Mouse (Mus musculus) spleen, postnatal 4 days (tissue): ENCODE measurements around the gene Rtn4rl1.
A peak's percentile ranks its signal among the peaks of the same experiment; 100 is the strongest.
"Not testable (repeated sequence)": the region's sequence is repeated elsewhere in the genome, so short reads cannot be mapped to it uniquely, and the experiment has no call there.

Experiments
- DNase-seq, 2 experiments: peaks; one replicate each; pipeline ENCODE4 v3.0.0; 2022; ENCODE audit warnings: low spot score in 2 of 2

Gene Rtn4rl1

GRCm38 (mm10) chr11:75165441-75166192 is 28.0 kb upstream of the Rtn4rl1 start:
- DNase-seq: peak; percentile 79 to 93

GRCm38 (mm10) chr11:75166193-75166842 is 27.3 kb upstream of the Rtn4rl1 start:
- no peak for DNase-seq

- DNase-seq: peak; percentile 39 to 77
These were observed 26.5 kb upstream of the Rtn4rl1 start for GRCm38 (mm10) chr11:75166861-75167642.

GRCm38 (mm10) chr11:75167643-75168589 is 25.7 kb upstream of the Rtn4rl1 start:
- DNase-seq: no peak

- peak; percentile 84 to 93 for DNase-seq
These were observed 24.8 kb upstream of the Rtn4rl1 start for GRCm38 (mm10) chr11:75168590-75169361.

- no peak for DNase-seq
These were observed 24.0 kb upstream of the Rtn4rl1 start, which contains the start of gene Hic1 for GRCm38 (mm10) chr11:75169405-75170080. Gene Hic1 (minus strand): TSS chr11:75169519.

GRCm38 (mm10) chr11:75170136-75170751 is 23.3 kb upstream of the Rtn4rl1 start:
- DNase-seq: peak; percentile 85 to 94

GRCm38 (mm10) chr11:75171186-75171865 is 22.3 kb upstream of the Rtn4rl1 start:
- peak in 1 of 2 experiments; percentile 57 for DNase-seq

GRCm38 (mm10) chr11:75172151-75173094 is 21.2 kb upstream of the Rtn4rl1 start:
- peak in 1 of 2 experiments; percentile 64 for DNase-seq

GRCm38 (mm10) chr11:75173095-75173798 is 20.3 kb upstream of the Rtn4rl1 start:
- DNase-seq: peak; percentile 80 to 90

GRCm38 (mm10) chr11:75173799-75174165 is 19.8 kb upstream of the Rtn4rl1 start:
- DNase-seq: peak in 1 of 2 experiments; percentile 63

- not testable (repeated sequence) for DNase-seq
These were observed 19.0 kb upstream of the Rtn4rl1 start for GRCm38 (mm10) chr11:75174574-75174973.

- DNase-seq: no peak
These were observed 15.6 kb upstream of the Rtn4rl1 start for GRCm38 (mm10) chr11:75178011-75178410.

GRCm38 (mm10) chr11:75178672-75179208 is 14.8 kb upstream of the Rtn4rl1 start, which contains the start of gene Ovca2:
Gene Ovca2 (minus strand): TSS chr11:75178835.
- peak; percentile 86 to 92 for DNase-seq

- peak in 1 of 2 experiments; percentile 52 for DNase-seq
These were observed 9.5 kb upstream of the Rtn4rl1 start for GRCm38 (mm10) chr11:75183917-75184570.

GRCm38 (mm10) chr11:75184573-75184972 is 9.0 kb upstream of the Rtn4rl1 start:
- DNase-seq: no peak
